Mouse (Mus musculus): ENCODE results near the gene Mmrn1.
"Not testable (repeated sequence)": the region's sequence is repeated elsewhere in the genome, so short reads cannot be mapped to it uniquely, and the experiment has no call there.

The Mmrn1 gene

GRCm38 (mm10) chr6:60924676-60925075 lies at the start of gene Mmrn1:
Mmrn1 (plus strand) TSS chr6:60924976.
- DNase-seq (ENCODE audit: low read depth, low spot score) = not testable (repeated sequence)

- no peak for DNase-seq (ENCODE audit: low read depth, low spot score)
These were observed 44.4 kb upstream of the Mmrn1 start for GRCm38 (mm10) chr6:60880362-60880761.

GRCm38 (mm10) chr6:60881534-60881933 lies 43.2 kb upstream of the Mmrn1 start:
- DNase-seq (ENCODE audit: low read depth, low spot score) = no peak

- DNase-seq (ENCODE audit: low read depth, low spot score) = no peak
These were observed 17.5 kb upstream of the Mmrn1 start for GRCm38 (mm10) chr6:60907272-60907671.

GRCm38 (mm10) chr6:60931364-60931763 lies 6.6 kb downstream of the Mmrn1 start:
- peak; percentile 7 for DNase-seq (ENCODE audit: low read depth, low spot score)

- DNase-seq (ENCODE audit: low read depth, low spot score) = no peak
These were observed 10.1 kb downstream of the Mmrn1 start for GRCm38 (mm10) chr6:60934835-60935234.

GRCm38 (mm10) chr6:60935448-60936130 lies 10.8 kb downstream of the Mmrn1 start:
- no peak for DNase-seq (ENCODE audit: low read depth, low spot score)

GRCm38 (mm10) chr6:60944178-60944577 lies 19.4 kb downstream of the Mmrn1 start:
- DNase-seq (ENCODE audit: low read depth, low spot score) = no peak

- DNase-seq (ENCODE audit: low read depth, low spot score) = no peak
These were observed 19.8 kb downstream of the Mmrn1 start for GRCm38 (mm10) chr6:60944621-60945020.

GRCm38 (mm10) chr6:60950415-60950814 lies 25.6 kb downstream of the Mmrn1 start:
- peak; percentile 27 for DNase-seq (ENCODE audit: low read depth, low spot score)

- no peak for DNase-seq (ENCODE audit: low read depth, low spot score)
These were observed 36.5 kb downstream of the Mmrn1 start for GRCm38 (mm10) chr6:60961285-60961684.

- no peak for DNase-seq (ENCODE audit: low read depth, low spot score)
These were observed 37.1 kb downstream of the Mmrn1 start for GRCm38 (mm10) chr6:60961838-60962237.

GRCm38 (mm10) chr6:60962668-60963067 lies 37.9 kb downstream of the Mmrn1 start:
- no peak for DNase-seq (ENCODE audit: low read depth, low spot score)

GRCm38 (mm10) chr6:60963726-60964125 lies 39.0 kb downstream of the Mmrn1 start:
- no peak for DNase-seq (ENCODE audit: low read depth, low spot score)

- DNase-seq (ENCODE audit: low read depth, low spot score) = no peak
These were observed 42.2 kb downstream of the Mmrn1 start for GRCm38 (mm10) chr6:60966931-60967330.

GRCm38 (mm10) chr6:60969407-60969806 lies 44.6 kb downstream of the Mmrn1 start:
- no peak for DNase-seq (ENCODE audit: low read depth, low spot score)

GRCm38 (mm10) chr6:60970811-60971210 lies 46.0 kb downstream of the Mmrn1 start:
- no peak for DNase-seq (ENCODE audit: low read depth, low spot score)

- DNase-seq (ENCODE audit: low read depth, low spot score) = no peak
These were observed 53.8 kb downstream of the Mmrn1 start for GRCm38 (mm10) chr6:60978610-60979009.

- no peak for DNase-seq (ENCODE audit: low read depth, low spot score)
These were observed 54.3 kb downstream of the Mmrn1 start for GRCm38 (mm10) chr6:60979039-60979438.

GRCm38 (mm10) chr6:60984360-60984759 lies 59.6 kb downstream of the Mmrn1 start:
- no peak for DNase-seq (ENCODE audit: low read depth, low spot score)

GRCm38 (mm10) chr6:60985919-60986318 lies 61.1 kb downstream of the Mmrn1 start:
- peak; percentile 27 for DNase-seq (ENCODE audit: low read depth, low spot score)

- no peak for DNase-seq (ENCODE audit: low read depth, low spot score)
These were observed 62.1 kb downstream of the Mmrn1 start for GRCm38 (mm10) chr6:60986914-60987313.

GRCm38 (mm10) chr6:60987804-60988203 lies 63.0 kb downstream of the Mmrn1 start:
- no peak for DNase-seq (ENCODE audit: low read depth, low spot score)

- DNase-seq (ENCODE audit: low read depth, low spot score) = no peak
These were observed 67.6 kb downstream of the Mmrn1 start for GRCm38 (mm10) chr6:60992366-60992765.

Measured in A20 (cell line).